Mouse (Mus musculus): ENCODE data around the gene Tbc1d22a. TPM values are rescaled to one million over a fixed set of nuclear protein-coding genes. Genes with fewer than 3 reads are reported as not detected.
"Not testable (repeated sequence)": the region's sequence is repeated elsewhere in the genome, so short reads cannot be mapped to it uniquely, and the experiment has no call there.

The Tbc1d22a gene
- polyA plus RNA-seq, 1 experiment from 2014 or later, result 6.2 TPM

DNA sequence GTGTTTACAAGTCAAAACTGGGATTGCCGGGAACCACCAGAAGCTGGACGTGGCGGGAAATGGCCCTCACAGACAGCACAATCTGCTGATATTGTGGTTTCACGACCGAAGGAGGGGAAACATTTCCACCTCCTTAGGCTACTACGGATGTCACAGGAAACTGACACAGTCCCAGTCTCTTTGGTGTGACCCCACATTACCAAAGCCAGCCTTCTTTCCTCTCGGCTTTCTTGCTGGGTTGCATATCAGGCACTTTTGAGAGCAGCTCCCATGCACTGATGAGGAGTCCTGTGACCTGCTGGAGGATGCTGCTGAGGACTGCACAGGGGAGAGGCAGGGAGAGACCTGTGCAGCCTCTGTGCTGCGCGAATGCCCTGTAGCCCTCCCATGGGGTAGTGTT lies 2.4 kb downstream of the Tbc1d22a start:
- not testable (repeated sequence) for H3K4me3 ChIP-seq (ENCODE audit: low read depth, low read length); H3K4me2 ChIP-seq (ENCODE audit: low read depth, low read length); DNase-seq (ENCODE audit: low spot score); H3K9ac ChIP-seq (replicated peaks; ENCODE audit: low read length); H3K36me3 ChIP-seq (replicated peaks; ENCODE audit: control insufficient read depth, insufficient read depth, low read depth, low read length); H3K9me3 ChIP-seq (replicated peaks; ENCODE audit: control insufficient read depth, low read length); ATAC-seq (replicated peaks; ENCODE audit: insufficient number of reproducible peaks, low FRiP score, low TSS enrichment, low read depth); H3K27ac ChIP-seq (replicated peaks; ENCODE audit: low read depth, low read length); H3K4me1 ChIP-seq (ENCODE audit: control insufficient read depth, insufficient read depth, low read length); H3K27me3 ChIP-seq (ENCODE audit: control insufficient read depth, insufficient read depth, low read length)
- 83% methylated on average over 9 of the region's 9 CpGs for WGBS

DNA sequence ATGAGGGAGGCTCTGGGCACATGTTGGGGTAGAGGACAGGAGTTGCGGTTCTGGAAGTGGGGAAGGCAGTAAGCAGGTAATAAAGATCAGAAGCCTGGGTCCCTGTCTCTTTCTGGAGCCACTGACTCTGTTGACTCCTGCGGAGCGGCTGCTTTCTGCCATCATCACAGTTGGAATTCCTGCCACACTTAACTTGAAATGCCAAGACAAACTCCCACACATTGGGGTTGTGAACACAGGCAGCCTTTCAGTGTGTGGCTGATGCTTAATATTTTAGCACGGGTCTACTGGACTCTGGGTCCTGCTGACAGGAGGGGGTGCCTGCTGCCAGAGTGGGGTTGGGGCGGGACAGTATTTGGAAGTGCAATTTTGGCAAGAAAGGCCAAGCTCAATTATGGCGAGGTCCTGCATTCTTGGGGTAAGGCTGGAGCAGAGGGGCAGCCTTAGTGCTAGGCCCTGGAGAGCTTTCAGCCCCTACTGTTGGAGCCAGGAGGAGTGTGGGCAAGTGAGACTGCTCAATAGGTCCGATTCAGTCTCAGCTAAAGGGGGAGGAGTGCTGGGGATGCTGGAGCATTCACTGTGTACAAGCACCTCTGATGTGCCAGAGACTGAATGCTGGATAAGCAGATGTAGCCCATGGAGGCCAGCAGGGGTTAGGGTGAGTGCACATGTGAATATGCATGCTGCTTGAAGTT lies 5.4 kb downstream of the Tbc1d22a start:
- no peaks in the 10 kb centered on the region; the same call in 1 of the 2 replicates for H3K4me1 ChIP-seq (ENCODE audit: control insufficient read depth, insufficient read depth, low read length)
- no peaks in the 10 kb centered on the region for H3K27me3 ChIP-seq (ENCODE audit: control insufficient read depth, insufficient read depth, low read length)
- H3K4me3 ChIP-seq (ENCODE audit: low read depth, low read length), result no peak overlapping the region
- no peaks in the 10 kb centered on the region for H3K36me3 ChIP-seq (replicated peaks; ENCODE audit: control insufficient read depth, insufficient read depth, low read depth, low read length)
- no peak overlapping the region for H3K27ac ChIP-seq (replicated peaks; ENCODE audit: low read depth, low read length)
- DNase-seq (ENCODE audit: low spot score), result no peak
- ATAC-seq (replicated peaks; ENCODE audit: insufficient number of reproducible peaks, low FRiP score, low TSS enrichment, low read depth), result no peak
- no peaks in the 10 kb centered on the region for H3K9me3 ChIP-seq (replicated peaks; ENCODE audit: control insufficient read depth, low read length)
- no peak overlapping the region for H3K4me2 ChIP-seq (ENCODE audit: low read depth, low read length)
- H3K9ac ChIP-seq (replicated peaks; ENCODE audit: low read length), result no peak overlapping the region
- WGBS, result 79% methylated on average over 7 of the region's 7 CpGs

DNA sequence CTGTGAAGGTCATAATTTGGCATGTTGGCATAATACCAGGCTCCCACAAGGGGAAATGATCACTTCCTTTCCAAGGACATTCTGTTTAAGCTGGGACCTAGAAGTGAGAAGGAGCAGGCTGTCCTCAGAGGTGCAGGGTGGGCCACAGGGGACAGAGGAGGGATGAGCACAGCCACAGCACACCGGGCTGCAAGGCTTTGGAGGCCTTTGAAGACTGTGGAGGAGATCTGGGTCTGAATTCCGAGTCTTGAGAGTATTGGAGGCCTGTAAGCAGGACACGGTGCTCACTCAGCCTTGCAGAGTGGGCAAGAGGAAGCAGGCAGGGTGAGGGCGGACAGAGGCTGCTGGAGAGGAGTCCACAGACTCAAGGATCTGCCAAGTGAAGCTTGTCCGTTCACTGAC lies 6.0 kb downstream of the Tbc1d22a start:
- no peak overlapping the region for H3K9ac ChIP-seq (replicated peaks; ENCODE audit: low read length)
- no peaks in the 10 kb centered on the region for H3K27me3 ChIP-seq (ENCODE audit: control insufficient read depth, insufficient read depth, low read length)
- ATAC-seq (replicated peaks; ENCODE audit: insufficient number of reproducible peaks, low FRiP score, low TSS enrichment, low read depth) (no peak), DNase-seq (ENCODE audit: low spot score) (no peak)
- no peak overlapping the region for H3K4me2 ChIP-seq (ENCODE audit: low read depth, low read length)
- no peak overlapping the region for H3K4me3 ChIP-seq (ENCODE audit: low read depth, low read length)
- no peak overlapping the region for H3K27ac ChIP-seq (replicated peaks; ENCODE audit: low read depth, low read length)
- no peaks in the 10 kb centered on the region for H3K36me3 ChIP-seq (replicated peaks; ENCODE audit: control insufficient read depth, insufficient read depth, low read depth, low read length)
- H3K4me1 ChIP-seq (ENCODE audit: control insufficient read depth, insufficient read depth, low read length), result no peaks in the 10 kb centered on the region
- WGBS, result 79% methylated on average over 5 of the region's 5 CpGs
- H3K9me3 ChIP-seq (replicated peaks; ENCODE audit: control insufficient read depth, low read length), result no peaks in the 10 kb centered on the region

DNA sequence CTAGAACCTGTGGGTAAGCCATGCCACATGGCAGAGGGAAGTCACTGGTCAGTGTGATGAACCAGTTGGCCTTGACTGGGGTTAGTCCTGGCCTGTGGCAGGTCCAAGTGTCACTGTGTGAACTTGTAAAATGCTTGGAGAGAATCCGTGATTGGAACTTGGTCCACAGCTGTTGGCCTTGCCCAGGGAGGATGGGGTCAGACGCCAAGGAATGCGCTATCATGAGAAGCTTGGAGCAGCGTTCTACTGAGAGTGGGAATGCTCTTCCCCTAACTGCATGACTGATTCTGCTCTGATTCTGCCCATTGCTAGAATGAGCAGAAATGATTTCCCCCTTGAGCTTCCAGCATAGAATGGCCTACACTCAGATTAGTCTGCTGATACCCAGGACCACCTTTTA lies 6.5 kb downstream of the Tbc1d22a start:
- H3K27ac ChIP-seq (replicated peaks; ENCODE audit: low read depth, low read length), result no peak overlapping the region
- H3K4me3 ChIP-seq (ENCODE audit: low read depth, low read length), result no peak overlapping the region
- WGBS, result 89% methylated on average over 4 of the region's 4 CpGs
- H3K9me3 ChIP-seq (replicated peaks; ENCODE audit: control insufficient read depth, low read length), result no peaks in the 10 kb centered on the region
- H3K4me1 ChIP-seq (ENCODE audit: control insufficient read depth, insufficient read depth, low read length), result no peaks in the 10 kb centered on the region
- ATAC-seq (replicated peaks; ENCODE audit: insufficient number of reproducible peaks, low FRiP score, low TSS enrichment, low read depth), result no peak
- no peaks in the 10 kb centered on the region for H3K27me3 ChIP-seq (ENCODE audit: control insufficient read depth, insufficient read depth, low read length)
- no peak for DNase-seq (ENCODE audit: low spot score)
- no peak overlapping the region for H3K9ac ChIP-seq (replicated peaks; ENCODE audit: low read length)
- H3K4me2 ChIP-seq (ENCODE audit: low read depth, low read length), result no peak overlapping the region
- H3K36me3 ChIP-seq (replicated peaks; ENCODE audit: control insufficient read depth, insufficient read depth, low read depth, low read length), result no peaks in the 10 kb centered on the region

DNA sequence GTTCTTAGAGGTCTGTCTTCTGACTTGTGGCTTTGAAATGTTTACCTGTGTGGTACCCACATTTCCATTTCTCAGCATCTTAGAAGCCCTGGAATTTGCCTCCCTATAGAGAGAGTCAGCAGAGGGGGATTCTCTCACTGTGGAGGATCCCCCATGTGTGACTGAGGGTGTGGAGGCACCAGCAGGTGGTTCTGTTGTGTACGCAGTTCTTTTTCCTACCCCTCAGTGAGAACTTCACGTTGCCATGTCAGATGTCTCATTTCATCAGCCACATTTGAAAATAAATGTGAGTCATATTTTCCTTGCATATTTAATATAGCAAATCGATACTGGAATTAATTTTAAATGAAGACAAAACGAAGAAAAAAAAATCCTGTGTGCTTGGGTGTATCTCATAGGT lies 7.1 kb downstream of the Tbc1d22a start:
- Histone ChIP-seq H3K36me3 (replicated peaks; ENCODE audit: control insufficient read depth, insufficient read depth, low read depth, low read length) (no peaks in the 10 kb centered on the region), H3K4me3 (ENCODE audit: low read depth, low read length) (no peak overlapping the region), H3K9ac (replicated peaks; ENCODE audit: low read length) (no peak overlapping the region), H3K4me2 (ENCODE audit: low read depth, low read length) (no peak overlapping the region), H3K27me3 (ENCODE audit: control insufficient read depth, insufficient read depth, low read length) (no peaks in the 10 kb centered on the region), H3K9me3 (replicated peaks; ENCODE audit: control insufficient read depth, low read length) (no peaks in the 10 kb centered on the region), H3K4me1 (ENCODE audit: control insufficient read depth, insufficient read depth, low read length) (no peaks in the 10 kb centered on the region), H3K27ac (replicated peaks; ENCODE audit: low read depth, low read length) (no peak overlapping the region)
- DNase-seq (ENCODE audit: low spot score), result no peak
- WGBS, result 82% methylated on average over 4 of the region's 4 CpGs
- no peak for ATAC-seq (replicated peaks; ENCODE audit: insufficient number of reproducible peaks, low FRiP score, low TSS enrichment, low read depth)

DNA sequence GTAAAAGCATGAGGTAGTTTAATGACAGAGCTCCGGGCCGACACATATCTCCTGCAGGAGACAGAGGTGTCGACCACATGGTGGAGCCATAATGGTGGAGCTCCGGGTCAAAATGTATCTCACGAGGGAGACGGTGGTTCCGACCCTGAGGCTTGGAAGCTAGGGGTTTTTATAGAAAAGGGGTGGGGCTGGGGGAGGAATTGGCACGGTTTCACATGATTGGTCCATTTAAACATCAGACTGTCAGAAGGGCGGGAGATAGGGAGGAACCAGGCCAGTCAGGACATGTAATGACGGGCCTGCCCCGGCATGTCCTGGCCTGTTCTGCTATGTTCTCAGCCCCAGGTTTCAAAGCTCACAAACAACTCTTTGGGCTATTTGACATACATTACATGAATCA lies 7.6 kb downstream of the Tbc1d22a start:
- not testable (repeated sequence) for H3K27me3 ChIP-seq (ENCODE audit: control insufficient read depth, insufficient read depth, low read length); H3K9me3 ChIP-seq (replicated peaks; ENCODE audit: control insufficient read depth, low read length); H3K27ac ChIP-seq (replicated peaks; ENCODE audit: low read depth, low read length); H3K9ac ChIP-seq (replicated peaks; ENCODE audit: low read length); H3K4me2 ChIP-seq (ENCODE audit: low read depth, low read length); DNase-seq (ENCODE audit: low spot score); ATAC-seq (replicated peaks; ENCODE audit: insufficient number of reproducible peaks, low FRiP score, low TSS enrichment, low read depth); H3K4me1 ChIP-seq (ENCODE audit: control insufficient read depth, insufficient read depth, low read length); H3K4me3 ChIP-seq (ENCODE audit: low read depth, low read length); H3K36me3 ChIP-seq (replicated peaks; ENCODE audit: control insufficient read depth, insufficient read depth, low read depth, low read length)
- 89% methylated on average over 11 of the region's 11 CpGs for WGBS

DNA sequence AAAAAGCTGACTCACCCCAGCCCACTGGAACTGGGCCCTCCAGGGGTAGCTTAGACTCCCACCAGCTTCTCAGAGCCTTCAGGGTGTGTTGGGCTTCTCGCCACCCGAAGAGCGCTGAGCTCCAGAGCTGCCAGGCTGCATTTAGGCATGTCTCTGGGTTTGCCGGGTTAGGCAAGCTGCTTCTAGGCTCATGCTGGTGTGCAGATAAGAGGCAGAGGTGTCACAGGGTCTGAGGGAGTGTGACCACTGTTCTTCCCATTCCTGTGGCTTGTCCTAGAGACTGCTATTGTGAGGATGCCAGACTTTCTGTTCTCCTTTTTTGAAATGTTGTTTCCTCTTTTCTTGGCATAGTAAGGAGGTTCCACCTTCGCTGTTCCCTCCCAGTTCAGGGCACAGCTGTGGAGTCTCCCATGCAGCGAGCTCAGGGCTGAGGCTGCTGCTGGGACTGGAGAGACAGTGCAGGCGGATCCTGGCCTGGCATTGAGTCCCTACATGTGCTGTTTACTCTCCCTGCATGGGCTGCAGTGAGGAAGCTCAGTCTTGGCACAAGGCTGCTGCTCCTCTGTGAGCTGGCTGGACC lies 10.8 kb downstream of the Tbc1d22a start:
- Histone ChIP-seq H3K27me3 (ENCODE audit: control insufficient read depth, insufficient read depth, low read length) (no peaks in the 10 kb centered on the region), H3K4me1 (ENCODE audit: control insufficient read depth, insufficient read depth, low read length) (no peaks in the 10 kb centered on the region), H3K4me3 (ENCODE audit: low read depth, low read length) (no peak overlapping the region), H3K4me2 (ENCODE audit: low read depth, low read length) (no peak overlapping the region), H3K9me3 (replicated peaks; ENCODE audit: control insufficient read depth, low read length) (no peaks in the 10 kb centered on the region), H3K9ac (replicated peaks; ENCODE audit: low read length) (no peak overlapping the region), H3K27ac (replicated peaks; ENCODE audit: low read depth, low read length) (no peak overlapping the region), H3K36me3 (replicated peaks; ENCODE audit: control insufficient read depth, insufficient read depth, low read depth, low read length) (no peaks in the 10 kb centered on the region)
- WGBS, result 89% methylated on average over 7 of the region's 7 CpGs
- ATAC-seq (replicated peaks; ENCODE audit: insufficient number of reproducible peaks, low FRiP score, low TSS enrichment, low read depth), result no peak
- no peak for DNase-seq (ENCODE audit: low spot score)

DNA sequence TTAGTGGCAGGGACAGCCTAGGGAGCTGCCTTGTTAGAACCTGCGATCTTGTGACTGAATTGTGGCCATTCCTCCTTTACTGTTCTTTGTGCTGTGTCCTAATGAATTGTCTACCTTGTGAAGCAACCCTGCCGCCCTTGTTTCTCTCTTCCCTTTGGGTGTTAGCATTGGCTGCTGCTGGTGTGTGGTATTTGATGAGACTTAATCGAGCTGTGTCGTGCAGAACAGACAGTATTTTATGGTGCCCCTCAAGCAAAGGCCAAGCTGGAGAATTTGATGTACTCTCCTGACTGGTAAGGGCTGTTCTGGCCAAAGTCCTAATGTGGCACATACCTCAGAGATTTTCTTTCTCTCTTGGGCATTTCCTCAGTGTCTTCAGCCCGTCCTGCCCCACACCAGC lies 12.0 kb downstream of the Tbc1d22a start:
- no peaks in the 10 kb centered on the region for H3K36me3 ChIP-seq (replicated peaks; ENCODE audit: control insufficient read depth, insufficient read depth, low read depth, low read length)
- no peak overlapping the region for H3K4me3 ChIP-seq (ENCODE audit: low read depth, low read length)
- no peaks in the 10 kb centered on the region for H3K27me3 ChIP-seq (ENCODE audit: control insufficient read depth, insufficient read depth, low read length)
- no peak for DNase-seq (ENCODE audit: low spot score)
- no peak for ATAC-seq (replicated peaks; ENCODE audit: insufficient number of reproducible peaks, low FRiP score, low TSS enrichment, low read depth)
- no peak overlapping the region for H3K27ac ChIP-seq (replicated peaks; ENCODE audit: low read depth, low read length)
- H3K4me2 ChIP-seq (ENCODE audit: low read depth, low read length), result no peak overlapping the region
- WGBS, result 77% methylated on average over 5 of the region's 5 CpGs
- H3K9ac ChIP-seq (replicated peaks; ENCODE audit: low read length), result no peak overlapping the region
- no peaks in the 10 kb centered on the region for H3K9me3 ChIP-seq (replicated peaks; ENCODE audit: control insufficient read depth, low read length)
- H3K4me1 ChIP-seq (ENCODE audit: control insufficient read depth, insufficient read depth, low read length), result no peaks in the 10 kb centered on the region
